Mouse (Mus musculus) CD4-positive helper T cell, adult 2 months (primary cell): ENCODE data around the gene B4gat1.
"Not testable (repeated sequence)": the region's sequence is repeated elsewhere in the genome, so short reads cannot be mapped to it uniquely, and the experiment has no call there.

Experiments
- DNase-seq: peaks from one replicate; pipeline ENCODE4 v3.0.0-alpha.2; 2012; ENCODE audit warnings: low read depth, missing footprints, low spot score

B4gat1 gene

DNA sequence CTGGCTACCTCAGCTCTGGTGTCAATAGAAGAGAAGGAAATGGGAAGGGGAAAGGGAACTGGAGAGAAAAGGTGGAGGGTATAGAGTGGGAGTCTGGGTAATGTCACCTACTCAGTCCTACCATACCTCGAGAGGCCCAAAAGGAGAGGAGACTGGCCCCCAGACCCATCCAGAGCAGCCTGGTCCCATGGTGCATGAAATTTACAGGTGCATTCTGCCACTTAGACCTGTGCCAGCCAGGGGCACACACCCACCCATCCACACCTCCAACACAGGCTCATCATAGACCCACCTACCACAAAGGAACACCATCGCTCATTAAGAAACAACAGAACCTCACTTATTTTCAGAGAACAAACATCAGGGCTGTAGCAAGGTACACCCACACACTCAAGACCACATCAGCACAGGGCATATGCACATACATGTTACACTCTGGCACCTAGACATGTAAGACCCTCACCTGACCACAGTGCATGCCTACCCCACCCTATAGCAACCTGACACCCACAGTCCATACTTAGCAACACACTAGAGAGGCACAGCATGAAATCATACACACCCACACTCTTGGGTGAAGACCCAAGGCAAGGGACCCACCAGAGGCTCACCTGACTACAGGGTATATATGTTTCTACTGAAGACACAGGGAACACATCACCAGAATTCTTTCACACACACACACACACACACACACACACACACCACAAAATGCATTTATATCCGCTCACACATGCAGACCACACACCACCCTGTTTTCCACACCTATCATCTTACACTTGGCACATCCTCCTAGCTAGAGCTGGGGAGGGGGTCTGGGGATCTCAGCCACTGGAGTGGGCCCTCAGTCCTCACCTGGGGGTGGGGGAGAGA, 45.6 kb downstream of the B4gat1 start:
- peak; percentile 8 for DNase-seq

DNA sequence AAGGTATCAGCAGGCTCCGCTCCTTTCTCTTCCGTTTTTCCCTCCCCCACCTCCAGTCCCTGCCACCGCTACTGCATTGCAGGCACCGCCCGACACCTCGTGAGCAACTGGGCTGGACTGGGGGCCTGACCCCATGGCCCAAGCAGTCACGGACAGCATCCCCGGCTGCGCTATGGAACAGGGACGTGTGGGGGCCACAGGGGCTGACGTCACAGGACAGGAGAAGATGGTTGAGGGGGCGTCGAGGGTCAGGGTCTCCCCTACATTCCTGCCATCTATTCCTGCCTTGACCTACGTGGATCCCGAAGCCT, 46.2 kb downstream of the B4gat1 start:
- DNase-seq, result no peak

DNA sequence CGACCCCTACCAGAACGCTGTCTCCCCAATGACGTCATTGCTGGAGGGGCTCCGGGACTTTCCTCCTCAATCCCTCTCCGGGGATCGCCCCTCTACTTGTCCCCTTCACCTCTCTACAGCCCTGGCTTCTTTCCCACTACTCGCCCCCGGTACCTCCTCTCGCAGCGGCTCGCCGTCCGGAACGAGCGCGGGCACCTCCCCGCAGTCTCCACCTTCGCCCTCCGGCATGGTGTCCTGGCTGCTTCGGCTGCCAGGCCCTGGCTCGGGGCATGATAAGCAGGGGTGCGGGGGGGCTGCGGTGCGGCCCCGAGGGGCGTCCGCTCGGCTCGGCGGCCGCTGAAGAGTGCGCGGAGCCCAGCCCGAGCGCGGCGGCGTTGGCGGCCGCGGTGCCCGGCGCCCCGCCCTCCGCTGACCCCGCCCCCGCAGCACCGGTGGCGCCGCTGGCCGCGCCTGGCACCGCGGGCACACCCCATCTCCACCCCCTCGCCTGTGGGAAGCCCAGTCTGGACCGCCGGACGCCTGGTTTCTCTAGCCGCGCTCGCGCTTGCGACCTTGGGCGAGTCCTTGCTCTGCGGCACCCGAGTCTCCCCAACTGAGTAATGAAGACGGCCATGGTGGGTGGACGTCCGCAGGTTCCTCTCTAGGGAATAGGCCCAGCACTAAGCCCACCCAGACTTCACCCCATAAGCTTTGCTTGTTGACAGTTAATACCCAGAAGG, 46.7 kb downstream of the B4gat1 start, which contains the start of gene Tmem151a:
TSS of gene Tmem151a (minus strand) at position 387 of the 719 bp plus-strand sequence.
- DNase-seq, result peak; percentile 36

DNA sequence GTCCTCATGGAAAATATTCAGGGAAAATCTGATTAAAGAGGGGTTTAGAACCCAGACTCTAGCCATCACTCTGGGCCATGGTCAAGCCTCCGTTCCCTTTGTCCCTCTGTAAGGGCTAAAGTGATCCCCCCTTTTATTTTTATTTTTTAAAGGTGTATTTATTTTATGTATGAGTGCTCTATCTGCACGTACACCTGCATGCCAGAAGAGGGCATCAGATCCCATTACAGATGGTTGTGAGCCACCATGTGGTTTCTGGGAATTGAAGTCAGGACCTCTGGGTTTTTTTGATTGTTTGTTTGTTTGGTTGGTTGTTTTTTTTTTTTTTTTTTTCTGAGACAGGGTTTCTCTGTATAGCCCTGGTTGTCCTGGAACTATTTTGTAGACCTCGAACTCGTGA, 47.9 kb downstream of the B4gat1 start:
- DNase-seq, result not testable (repeated sequence)

DNA sequence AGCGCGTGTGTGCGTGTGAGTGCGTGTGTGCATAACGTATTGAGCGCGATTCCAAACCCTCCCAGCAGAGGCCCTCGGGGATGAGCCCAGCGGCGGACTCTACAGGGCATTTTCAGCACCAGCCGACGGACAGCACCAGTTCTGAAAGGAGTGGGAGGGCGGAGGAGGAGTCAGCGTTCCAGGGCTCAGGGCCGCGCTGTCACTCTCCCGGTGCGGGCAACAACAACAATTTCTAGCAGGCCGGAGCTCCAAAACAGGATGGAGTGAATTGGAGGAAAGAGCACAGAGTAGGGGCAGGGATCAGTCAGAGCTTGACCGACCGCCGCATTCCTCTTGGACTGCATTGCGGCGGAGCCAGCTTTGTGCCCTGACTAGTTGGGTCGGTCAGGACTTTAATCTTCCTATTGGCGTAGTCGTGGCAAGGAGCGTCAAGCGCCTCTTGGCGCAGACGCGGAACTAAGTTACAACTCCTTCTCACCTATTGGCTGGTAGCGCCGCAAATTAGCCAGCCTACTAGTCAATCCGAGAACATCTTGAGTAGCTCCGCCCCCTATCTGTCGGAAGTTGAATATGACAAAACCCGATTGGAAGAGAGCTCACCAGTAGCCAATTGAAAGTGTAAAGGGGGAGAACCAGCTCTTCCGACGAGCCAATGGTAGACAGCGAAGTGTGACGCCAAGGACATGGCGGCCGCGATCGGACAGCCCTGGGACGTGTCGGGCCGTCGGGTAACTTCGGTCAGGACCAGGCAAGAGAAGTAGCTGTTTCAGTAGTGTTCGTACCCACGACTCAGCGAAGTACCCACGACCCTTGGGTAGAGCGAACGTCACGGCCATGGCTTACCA, 49.5 kb downstream of the B4gat1 start, which contains the start of gene Yif1a:
TSS of gene Yif1a (plus strand) at position 655 of the 845 bp plus-strand sequence.
- DNase-seq, result peak; percentile 99

DNA sequence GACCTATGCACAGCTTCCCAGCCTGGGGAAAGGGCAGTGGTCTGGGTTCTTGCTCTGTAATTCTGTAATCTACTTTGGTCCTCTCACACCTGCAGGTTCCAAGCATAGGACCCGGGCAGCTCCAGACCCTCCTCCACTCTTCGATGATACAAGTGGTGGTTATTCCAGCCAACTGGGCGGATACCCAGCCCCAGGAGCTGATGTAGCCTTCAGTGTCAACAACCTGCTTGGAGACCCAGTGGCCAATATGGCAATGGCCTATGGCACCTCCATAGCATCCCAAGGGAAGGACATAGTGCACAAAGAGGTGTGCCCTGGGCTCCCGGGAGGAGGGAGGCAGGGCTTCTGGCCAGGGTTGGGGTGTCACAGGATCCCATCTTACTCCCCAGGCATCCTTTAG, 50.7 kb downstream of the B4gat1 start:
- DNase-seq, result peak; percentile 2
